Mouse (Mus musculus) cerebellum, adult 8-10 months (tissue): ENCODE data around the gene Btbd9.
"Not testable (repeated sequence)": the region's sequence is repeated elsewhere in the genome, so short reads cannot be mapped to it uniquely, and the experiment has no call there.

Source experiments
- DNase-seq: peaks from one replicate; pipeline ENCODE4 v3.0.0; 2022

Gene Btbd9

DNA sequence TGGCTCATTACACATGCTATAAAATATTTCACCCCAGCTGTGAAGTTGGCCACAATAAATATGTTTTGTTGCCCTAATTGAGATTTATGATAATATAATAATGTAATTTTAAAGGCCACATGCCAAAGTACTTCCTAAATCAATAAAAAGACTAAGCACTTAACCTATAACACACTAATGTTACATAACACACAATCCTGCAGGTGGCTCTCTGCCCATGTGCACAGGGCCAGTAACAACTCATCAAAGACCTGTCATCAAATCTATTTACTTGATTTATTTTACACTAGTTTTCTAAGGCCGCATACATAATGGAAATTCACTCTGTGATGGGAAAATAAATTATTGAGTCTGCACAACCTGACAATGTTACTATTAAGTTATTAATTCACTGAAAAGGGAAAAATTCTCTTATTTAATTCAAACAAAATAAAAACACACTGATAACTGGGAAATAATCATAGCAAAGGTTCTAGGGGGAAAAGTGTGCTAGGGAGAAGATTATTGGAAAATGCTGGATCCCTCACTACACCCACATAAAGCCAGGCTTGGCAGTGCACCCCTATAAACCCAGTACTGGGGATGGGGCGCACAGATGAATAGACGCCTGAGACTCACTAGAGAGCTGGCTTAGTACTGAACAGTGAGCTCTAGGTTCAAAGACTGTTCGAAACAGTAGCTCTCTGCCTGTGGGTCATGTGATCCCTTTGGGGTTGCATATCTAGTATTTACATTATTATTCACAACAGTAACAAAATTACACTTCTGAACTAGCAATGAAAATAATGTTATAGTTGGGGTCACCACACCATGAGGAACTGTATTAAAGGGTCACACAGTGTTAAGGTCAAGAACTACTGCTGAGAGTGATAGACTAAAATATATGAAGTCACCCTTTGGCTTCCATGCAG is 23.0 kb downstream of the Btbd9 start:
- DNase-seq, result no peak

DNA sequence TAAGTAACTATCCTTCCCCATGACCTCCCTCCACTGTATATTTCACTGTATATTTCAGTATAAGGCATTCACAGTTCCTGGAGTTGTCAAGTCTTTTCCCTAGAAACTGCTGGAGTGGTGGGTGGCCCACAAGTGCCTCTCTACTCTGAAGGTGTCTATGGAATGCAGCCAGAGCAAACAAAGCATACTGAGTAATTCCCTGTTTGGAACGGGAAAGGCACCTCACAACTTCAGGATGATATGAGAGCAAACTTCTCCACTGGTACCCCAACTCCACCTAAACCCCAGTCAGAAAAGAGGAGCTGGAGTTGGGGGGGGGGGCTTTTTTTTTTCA is 25.5 kb downstream of the Btbd9 start:
- no peak for DNase-seq

DNA sequence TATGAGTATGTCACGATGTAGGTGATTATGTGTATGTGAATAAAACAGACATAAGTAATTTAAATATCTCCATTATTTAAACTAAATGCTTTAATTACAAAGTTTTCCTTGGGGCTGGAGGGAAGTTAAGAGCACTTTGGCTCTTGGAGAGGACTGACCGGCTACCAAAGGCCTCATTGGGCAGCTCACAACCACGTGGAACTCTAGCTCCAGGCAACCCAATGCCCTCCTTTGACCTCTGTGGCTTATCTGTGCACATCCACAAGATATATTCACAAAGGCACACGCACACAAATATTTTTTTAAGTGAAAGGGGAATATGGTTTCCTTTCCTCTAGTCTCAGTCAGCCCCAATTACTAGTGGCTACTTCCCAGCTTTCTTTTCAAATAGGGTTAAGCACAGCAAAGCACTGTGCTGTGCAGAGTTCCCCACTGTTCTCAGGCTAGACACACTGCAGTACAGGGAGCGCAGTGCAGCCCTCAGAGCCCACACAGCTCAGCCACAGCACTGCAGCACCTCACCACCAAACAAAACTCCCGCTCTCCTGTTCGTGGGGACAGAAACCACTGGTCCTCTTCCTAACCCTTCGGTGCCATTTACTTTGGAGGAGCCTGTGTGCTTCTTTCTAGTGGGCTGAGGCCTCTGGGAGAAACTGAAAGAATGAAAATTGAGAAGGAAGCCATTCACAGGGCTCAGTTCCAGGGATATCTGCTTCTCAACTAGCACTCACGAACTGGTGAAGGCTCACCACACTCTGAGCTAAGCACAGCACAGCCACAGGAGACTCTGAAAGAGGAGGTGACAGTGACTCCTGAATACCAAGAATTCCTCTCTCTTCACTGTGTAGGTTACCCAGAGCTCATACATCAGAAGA is 26.2 kb downstream of the Btbd9 start:
- DNase-seq, result no peak

DNA sequence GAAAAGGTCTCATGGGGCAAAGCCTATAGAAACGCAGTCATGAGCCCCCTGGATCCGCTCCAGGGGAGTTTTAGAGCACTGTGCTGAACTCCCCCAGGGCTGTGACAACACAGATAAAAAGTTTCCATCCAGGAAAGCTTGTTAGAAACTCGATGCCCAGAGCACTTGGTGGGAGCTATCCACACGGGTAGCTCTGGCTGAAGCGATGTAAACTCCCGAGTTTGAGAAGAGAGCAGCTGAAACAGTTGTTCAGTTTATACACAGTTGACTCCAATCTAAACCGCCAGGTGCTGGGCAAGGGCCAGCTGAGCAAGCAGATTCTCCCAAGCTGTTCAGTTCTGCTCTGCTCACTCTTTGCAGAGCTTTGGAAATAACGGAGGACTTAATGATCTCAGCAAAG is 37.2 kb downstream of the Btbd9 start:
- DNase-seq, result peak; percentile 60

DNA sequence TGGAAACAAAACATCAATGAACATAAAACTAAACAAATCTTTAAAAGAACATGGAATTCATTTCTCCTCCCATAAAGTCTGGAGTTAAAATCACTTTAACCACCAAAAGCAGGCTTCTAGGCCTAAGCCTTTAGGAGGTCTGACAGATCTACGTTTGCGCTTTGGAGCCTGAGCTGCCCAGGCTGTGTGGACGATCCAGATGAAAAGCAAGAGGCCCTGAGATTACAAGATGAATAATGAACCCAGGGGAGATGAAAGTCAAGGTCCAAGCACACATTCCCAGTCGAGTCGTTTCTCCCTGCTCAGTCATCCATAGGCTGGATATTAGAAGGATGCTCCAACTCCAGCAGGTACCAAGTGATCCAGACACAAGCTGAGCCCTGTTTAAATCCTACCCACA is 39.6 kb downstream of the Btbd9 start:
- no peak for DNase-seq

DNA sequence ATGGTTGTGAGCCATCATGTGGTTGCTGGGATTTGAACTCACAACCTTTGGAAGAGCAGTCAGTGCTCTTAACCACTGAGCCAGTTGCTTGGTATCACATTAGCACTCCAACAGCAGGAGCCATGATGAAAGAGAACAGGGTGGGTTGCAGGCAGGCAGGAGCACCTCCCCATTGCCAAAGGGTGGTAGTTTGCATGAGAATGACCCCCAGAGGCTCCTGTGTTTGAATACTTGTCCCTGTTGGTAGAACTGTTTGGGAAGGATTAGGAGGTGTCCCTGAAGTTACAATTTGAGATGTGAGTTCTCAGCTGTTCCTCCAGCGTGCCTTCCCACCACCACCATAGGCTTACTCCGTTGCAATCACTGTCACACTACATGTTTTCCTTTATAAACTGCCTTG is 43.2 kb downstream of the Btbd9 start:
- DNase-seq, result no peak

DNA sequence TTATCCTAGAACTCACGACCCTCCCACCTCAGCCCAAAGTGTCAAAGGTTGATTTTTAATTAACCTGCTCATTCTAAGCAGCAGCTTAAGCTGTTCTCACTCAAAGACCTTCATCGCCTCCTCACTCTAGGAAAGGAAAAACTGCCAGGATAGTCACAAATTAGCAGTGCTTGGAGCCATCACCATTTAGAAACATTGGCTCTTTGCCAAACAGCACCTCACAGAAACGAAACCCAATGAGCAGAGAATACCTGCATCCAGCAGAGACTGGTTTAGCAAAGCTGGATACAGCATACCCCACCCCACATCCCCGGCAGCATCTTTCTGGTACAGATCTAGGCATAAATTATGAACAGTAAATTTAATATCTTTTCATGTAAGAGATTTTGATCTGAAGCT is 45.7 kb downstream of the Btbd9 start:
- DNase-seq, result no peak

DNA sequence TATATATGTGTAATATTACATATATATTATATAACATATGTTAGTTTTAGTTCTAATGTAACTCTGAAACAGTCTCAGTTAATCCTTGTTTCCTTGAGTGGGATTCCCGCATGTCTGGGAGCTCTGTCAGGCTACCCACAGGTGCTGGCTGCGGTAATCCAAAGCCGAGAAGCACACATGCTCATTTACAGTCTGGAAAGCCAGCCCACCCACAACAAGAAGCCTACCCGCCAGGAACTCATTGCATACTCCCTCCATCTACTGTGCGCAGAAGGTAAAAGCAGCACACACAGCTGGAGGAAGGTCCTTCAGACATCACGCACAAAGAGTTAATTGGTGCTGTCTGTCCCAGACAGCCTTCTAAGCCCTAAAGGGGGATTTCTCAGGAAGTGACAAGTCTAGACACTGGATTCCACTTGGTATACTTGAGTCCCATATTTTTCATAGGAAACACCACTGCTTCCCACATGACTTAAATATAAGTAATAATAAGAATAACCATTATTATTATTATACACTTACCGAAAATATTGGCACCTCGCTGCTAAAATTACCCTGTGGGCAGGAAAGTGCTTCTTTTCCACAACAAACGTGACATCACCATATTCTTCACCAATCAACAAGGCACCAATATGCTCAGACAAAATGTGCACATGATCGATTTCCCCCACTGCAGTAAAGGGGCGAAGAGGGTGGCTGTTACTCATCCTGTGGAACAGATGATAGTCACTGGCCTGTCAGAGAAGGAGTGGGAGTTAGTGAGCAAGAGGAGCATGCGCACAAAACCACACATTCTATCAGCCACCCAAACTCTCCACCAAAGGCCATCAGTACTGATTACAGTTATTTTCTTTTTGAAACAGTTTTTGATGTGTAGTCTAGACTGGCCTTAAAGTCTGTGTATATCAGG is 46.4 kb downstream of the Btbd9 start:
- DNase-seq, result no peak

DNA sequence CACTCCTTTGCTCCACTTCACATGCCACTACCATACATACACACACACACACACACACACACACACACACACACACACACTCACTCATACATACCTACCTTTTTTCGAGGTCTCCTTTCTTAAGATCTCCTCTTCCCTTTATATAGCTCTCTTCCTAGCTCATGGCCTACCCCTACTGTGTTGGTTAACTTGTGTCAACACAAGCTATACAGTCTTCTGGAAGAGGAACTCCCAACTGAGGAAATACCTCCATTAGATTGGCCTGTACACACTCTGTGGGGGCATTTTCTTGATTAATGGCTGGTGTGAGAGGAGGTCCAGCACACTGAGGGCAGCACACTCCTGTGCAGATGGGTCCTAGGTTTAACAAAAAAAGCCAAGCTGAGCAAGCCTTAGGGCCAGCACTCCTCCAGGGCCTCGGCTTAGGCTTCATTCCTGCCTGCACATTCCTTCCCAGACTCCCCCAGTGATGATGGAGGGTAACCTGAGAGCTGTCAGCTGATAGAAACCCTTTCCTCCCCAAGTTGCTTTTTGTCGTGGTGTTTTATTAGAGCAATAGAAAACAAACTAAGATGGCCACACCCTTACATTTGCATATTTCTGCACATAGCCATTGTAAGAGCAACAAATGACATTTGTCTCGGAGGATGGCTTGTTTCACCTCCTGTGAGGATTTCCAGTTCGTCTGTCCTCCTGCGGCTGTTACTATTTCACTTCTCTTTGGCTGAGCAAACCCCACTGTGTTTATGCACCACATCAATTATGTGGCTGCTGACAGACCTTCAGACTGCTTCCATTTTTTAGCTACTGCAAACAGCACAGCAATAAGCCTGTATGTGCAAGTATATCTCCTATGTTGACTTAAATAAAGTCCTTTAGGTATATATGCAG is 50.6 kb downstream of the Btbd9 start:
- DNase-seq, result no peak

DNA sequence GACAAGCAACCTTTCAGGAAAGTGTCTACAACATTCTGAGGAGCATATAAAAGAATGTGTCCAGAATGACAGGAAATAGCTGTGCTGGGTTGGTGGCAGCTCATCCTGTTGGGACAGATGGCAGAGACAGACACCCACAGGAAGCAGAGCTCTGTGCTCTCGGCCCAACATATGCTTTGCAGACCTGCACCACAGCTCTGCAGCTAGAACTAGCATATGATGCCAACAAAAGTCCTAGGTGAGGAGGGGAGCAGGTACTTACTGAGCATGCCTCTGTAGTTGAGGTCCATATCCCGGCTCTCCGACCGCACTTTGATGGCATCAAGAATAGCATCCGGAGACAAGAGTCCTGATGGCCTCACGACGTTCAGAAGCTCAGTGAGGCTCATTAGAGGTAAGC is 51.8 kb downstream of the Btbd9 start:
- peak; percentile 87 for DNase-seq

DNA sequence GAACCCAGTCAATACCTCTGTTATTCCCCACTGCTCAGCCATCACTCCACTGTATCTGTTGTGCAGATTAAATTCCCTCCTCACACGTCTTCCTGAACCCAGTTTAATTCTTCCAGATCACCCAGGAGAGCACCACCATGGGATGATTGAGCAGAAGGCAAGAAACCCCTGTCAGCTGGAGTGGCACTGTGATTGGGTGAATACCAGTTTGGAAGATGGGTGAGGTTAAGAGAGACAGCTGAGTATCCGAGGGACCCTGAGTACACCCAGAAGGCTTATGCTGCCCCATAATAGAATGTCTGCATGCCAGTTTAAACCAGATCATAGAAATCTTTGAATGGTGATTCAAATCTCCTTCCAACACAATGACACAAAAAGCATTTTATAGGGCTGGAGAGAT is 52.5 kb downstream of the Btbd9 start:
- DNase-seq, result no peak

DNA sequence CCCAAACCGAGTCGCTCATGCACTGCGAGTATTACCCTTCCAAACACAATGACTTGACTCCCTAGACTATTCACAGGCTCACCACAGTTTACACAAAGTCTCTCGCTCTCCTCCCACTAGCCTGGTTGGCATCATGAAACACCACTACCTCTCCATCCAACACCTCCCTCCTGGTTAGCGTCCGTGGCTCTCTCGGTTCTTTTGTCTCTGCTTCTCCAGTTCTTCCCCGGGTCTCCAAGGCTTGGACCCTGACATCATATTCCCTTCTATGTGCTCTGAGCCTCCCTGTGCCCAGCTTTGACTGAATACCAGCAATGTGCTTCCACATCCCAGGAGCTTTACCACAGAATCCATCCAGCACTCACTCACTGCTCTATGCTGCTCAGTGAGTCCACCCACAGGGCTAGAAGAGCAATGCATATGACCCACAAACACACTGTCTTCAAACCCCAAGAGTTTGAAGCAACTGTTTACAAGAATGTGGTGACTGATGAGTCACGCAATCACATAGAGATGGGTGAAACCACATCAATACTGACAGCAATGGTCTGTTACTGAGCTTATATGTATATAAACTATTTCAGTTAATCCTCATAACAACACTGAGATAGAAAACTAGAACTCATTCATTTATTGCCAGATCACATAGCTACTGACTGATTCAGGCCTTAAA is 53.7 kb downstream of the Btbd9 start:
- no peak for DNase-seq

DNA sequence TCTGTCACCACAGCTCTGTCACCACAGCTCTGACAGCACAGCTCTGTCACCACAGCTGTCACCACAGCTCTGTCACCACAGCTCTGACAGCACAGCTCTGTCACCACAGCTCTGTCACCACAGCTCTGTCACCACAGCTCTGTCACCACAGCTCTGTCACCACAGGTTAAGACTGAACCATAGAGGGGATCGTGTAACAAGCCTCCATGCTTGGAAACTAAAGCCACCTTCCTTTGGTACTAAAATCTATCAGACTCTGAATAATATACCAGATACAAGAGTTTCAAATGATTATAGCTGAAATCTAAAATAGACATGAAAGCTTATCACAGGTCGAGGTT is 57.1 kb downstream of the Btbd9 start:
- not testable (repeated sequence) for DNase-seq

DNA sequence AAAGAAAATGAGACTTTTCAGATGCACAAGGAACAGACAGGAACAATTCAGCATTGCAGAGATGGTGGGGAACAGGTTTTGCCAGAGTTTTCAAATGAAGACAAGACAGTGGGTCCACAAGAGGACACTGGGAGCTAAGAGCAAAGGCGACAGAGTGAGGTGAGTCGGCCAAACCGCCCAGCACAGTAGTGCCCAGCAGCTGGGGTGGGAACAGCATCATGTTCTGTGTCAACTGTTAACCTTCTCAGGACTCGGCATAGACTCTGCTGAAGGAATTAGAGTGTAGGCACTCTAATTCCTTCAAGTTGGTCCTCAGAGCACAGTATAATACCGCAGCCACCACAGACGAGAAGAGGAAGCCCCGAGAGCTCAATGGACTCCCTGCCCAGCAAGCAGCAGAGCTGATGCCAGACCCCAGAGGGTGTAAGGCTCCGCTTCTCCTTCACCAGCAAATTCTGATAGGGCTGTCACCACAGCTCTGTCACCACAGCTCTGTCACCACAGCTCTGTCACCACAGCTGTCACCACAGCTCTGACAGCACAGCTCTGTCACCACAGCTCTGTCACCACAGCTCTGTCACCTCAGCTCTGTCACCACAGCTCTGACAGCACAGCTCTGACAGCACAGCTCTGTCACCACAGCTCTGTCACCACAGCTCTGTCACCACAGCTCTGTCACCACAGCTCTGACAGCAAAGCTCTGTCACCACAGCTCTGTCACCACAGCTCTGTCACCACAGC is 57.7 kb downstream of the Btbd9 start:
- DNase-seq, result no peak

DNA sequence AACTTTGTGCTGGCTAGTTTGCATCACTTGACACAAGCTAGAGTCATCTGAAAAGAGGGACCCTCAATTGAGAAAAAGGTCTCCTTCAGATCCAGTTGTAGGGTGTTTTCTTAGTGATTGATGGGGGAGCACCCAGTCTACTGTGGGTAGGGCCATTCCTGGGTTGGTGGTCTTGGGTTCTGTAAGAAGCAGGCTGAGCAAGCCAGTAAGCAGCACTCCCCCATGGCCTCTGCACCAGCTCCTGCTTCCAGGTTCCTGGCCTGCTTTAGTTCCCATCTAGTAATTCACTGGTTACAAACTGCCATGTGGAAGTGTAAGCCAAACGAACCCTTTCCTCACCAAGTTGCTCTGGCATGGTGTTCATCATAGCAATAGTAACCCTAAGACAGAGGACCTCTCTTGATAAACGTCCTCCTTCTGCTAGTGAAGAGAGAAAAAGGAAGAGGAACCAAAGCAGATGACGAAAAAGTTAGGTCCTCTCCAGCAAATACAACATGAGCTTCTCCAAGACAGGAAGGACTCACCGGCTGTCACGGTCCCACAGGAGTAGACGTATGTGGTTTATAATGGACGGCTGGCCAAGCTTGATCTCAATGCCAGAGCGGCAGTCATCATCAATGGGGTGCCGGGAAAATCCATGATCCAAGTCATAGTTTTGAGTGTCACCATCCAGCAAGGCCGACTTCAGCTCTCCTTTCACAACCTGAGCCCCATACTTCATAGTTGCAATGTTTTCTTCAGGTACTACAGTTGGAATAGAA is 59.5 kb downstream of the Btbd9 start:
- no peak for DNase-seq

DNA sequence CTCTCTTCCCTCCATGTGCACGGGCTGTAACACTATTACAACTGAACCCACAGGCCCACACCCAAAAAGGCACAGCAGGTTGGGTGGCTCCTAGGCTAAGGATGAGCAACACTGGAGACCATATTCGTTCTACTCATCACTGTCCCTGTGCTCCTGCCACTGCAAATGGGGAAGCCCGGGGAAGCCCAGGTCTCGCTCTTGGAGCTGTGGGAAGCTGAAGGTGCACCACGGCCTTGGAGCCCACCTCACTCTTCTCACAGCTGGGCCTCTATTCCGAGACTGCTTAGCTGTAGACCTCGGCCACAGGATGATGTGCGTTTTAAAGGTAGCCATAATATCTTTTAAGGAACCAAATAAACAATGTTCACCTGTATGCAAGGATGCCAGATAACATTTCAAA is 60.9 kb downstream of the Btbd9 start:
- no peak for DNase-seq

DNA sequence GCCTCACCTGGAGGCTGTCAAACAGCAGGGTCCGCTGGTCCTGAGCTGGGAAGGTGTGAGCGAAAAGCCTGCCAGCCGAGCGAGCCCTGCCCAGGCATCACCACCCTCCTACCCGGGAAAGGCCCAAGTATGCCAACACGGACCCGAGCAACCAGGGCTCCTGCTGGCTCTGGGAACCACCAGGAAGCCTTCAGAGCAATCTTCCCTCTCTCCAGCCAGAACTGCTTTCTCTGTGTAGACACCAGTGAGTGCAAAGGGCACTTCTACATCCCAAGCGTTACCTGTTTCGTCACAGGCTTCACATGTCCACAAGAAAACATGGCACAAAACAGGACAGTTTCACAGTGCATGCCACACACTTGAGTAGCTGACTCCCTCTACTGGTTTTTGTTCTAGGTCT is 63.3 kb downstream of the Btbd9 start:
- no peak for DNase-seq

DNA sequence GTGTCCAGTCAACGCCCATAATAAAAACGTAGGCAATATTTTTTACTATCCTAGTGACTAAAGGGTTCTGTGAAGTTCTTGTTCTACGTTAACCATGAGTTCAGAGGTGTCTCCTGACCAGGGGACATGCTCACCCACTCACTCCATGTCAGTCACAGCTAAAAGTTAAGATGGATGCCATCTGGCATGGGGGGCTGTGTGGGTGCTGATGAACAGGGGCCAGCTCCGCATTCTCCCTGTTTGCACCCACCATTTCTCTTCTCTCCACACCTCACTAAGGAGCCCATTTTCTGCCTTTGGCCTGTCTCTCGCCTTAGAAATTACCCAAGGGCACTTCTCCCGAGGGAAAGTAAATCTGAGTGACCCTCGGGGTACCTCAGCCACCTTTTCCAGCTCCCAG is 63.8 kb downstream of the Btbd9 start:
- no peak for DNase-seq

DNA sequence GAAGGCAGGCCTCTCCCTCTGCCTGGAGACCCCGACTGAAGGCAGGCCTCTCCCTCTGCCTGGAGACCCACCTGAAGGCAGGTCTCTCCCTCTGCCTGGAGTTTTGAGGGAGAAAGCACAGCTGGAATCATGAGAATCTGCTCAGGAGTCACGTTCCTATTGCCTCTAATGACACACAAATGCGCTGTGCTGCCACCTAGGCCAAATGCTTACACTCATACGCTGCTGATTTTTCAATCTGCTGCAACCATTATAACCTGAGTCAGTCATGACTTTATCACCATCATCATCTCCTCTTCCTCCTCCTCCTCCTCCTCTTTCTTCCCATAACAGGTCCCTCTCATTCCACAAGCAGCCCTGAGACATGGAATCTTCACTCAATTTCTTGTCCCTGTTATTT is 64.3 kb downstream of the Btbd9 start:
- DNase-seq, result no peak

DNA sequence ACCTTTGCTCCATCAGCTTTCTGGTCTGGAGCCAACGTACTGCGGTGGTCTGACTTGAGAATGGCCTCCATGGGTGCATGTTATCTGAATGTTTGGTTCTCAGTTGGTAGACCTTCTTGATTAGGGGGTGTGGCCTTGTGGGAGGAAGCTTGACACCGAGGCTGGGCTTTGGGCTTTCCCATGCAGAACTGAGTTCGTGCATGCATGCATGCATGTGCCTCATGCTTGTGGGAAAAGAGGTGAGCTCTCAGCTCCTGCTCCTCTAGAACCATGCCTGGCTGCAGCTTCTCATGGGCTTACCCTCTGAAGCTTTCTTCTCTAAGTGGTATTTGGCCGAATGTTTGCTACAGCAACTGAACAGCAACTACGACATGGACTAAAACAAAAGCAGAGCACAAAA is 64.9 kb downstream of the Btbd9 start:
- no peak for DNase-seq
